Mouse (Mus musculus): ENCODE results near the gene Cox5b. TPM values are rescaled to one million over a fixed set of nuclear protein-coding genes. Genes with fewer than 3 reads are reported as not detected.
"Not testable (repeated sequence)": the region's sequence is repeated elsewhere in the genome, so short reads cannot be mapped to it uniquely, and the experiment has no call there.

The Cox5b gene
- 138 and 208 TPM in 2 replicates for total RNA-seq (2015; ENCODE audit: low replicate concordance)
- 116 and 354 TPM in 2 replicates for total RNA-seq (2017; ENCODE audit: low replicate concordance)

GRCm38 (mm10) chr1:36691271-36692155 is at the start of gene Cox5b:
Gene Cox5b, plus strand, starts transcription at chr1:36691449.
- peak; percentile 98 for ATAC-seq (replicated peaks; ENCODE audit: low FRiP score, poor library complexity, severe bottlenecking)

DNA sequence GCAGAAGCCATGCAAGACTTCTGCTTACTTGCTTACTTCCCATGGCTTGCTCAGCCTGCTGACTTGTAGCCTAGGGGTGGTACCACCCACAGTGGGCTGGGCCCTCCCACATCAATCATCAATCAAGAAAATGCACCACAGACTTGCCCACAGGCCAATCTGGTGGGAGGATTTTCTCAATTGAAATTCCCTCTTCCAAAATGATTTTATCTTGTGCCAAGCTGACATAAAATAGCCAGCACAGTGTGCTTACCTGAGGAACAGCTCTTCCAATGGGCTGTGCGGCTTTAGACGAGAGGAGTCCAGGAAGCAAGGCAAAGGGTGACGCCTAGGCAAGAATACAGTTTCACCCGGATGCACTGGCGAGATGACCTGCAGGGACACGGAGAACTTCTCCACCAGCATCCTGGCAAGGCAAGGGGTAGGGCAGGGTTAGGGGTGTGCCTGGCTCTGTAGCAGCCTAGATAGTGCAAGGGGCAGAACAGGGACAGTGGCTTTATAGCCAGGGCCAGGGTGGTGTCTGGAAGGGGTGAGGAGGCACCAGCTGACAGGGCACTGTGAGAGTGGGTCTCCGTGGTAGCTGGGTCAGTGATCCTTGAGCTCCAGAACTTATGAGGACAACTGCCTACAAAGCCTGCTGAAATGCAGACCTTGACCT is 47.2 kb upstream of the Cox5b start:
- ATAC-seq (replicated peaks; ENCODE audit: low FRiP score, poor library complexity, severe bottlenecking) = peak; percentile 63

GRCm38 (mm10) chr1:36644615-36645007 is 46.6 kb upstream of the Cox5b start:
- peak; percentile 52; the same call in 1 of the 2 replicates for ATAC-seq (replicated peaks; ENCODE audit: low FRiP score, poor library complexity, severe bottlenecking)

DNA sequence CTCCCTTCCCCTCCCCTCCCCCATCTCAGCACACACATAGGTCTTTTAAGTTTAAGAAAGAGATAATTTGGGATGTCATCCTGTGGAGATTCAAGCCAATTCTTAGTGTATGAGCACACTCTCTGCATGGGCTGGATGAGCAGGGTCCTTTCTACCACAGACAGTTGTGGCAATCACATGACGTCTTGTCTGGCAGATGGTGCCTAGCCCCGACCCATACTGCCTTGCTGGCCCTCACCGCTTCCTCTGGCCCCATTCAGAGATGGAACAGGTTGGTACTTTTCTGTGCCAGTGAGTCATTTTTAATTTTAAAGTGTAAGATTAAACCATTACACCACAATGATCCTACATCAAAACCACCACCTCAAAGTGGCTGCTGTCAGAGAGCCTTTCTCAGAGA is 45.0 kb upstream of the Cox5b start:
- no peak for ATAC-seq (replicated peaks; ENCODE audit: low FRiP score, poor library complexity, severe bottlenecking)

DNA sequence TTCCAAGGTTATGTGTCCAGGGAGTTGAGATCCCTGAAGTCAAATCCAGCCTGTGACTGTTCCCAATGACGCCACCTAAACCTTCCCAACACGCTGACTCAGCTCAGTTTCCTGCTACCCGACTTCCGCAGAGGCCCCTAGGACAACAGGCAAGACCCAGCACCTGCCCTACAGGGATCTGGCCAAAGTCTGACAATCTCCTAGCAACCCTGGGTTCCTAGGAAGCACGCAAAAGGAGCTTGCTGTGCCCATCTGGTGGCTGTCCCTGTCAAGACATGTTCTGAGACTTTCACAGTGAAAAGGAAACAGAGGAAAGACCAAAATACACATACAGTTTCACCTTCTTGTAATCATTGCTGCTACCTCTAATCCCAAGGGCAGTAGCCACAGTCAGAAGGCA is 43.6 kb upstream of the Cox5b start:
- no peak for ATAC-seq (replicated peaks; ENCODE audit: low FRiP score, poor library complexity, severe bottlenecking)

- ATAC-seq (replicated peaks; ENCODE audit: low FRiP score, poor library complexity, severe bottlenecking) = no peak
Observed at GRCm38 (mm10) chr1:36655039-36655438, 36.2 kb upstream of the Cox5b start.

GRCm38 (mm10) chr1:36656233-36656632 is 35.0 kb upstream of the Cox5b start:
- no peak for ATAC-seq (replicated peaks; ENCODE audit: low FRiP score, poor library complexity, severe bottlenecking)

GRCm38 (mm10) chr1:36657658-36658415 is 33.4 kb upstream of the Cox5b start:
- ATAC-seq (replicated peaks; ENCODE audit: low FRiP score, poor library complexity, severe bottlenecking) = no peak

- no peak for ATAC-seq (replicated peaks; ENCODE audit: low FRiP score, poor library complexity, severe bottlenecking)
Observed at GRCm38 (mm10) chr1:36658621-36659399, 32.4 kb upstream of the Cox5b start.

DNA sequence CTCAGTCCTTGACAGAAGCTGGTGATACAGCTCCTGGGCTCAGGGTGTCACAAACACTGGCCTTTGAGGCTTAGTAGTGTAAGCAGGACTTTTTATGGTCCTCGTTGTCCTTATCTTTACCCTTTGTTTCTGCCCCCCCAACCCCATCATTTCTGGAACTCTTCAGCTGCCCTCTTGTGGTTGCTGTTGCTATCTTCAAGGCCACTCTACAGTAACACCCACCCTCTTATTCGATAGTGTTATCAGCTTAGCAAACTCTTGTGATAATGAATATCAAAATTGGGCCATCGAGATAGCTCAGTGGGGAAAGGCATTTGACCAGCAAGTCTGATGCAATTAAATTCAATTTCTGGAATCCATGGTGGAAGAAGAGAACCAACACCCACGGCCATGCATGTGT is 26.8 kb upstream of the Cox5b start:
- no peak for ATAC-seq (replicated peaks; ENCODE audit: low FRiP score, poor library complexity, severe bottlenecking)

DNA sequence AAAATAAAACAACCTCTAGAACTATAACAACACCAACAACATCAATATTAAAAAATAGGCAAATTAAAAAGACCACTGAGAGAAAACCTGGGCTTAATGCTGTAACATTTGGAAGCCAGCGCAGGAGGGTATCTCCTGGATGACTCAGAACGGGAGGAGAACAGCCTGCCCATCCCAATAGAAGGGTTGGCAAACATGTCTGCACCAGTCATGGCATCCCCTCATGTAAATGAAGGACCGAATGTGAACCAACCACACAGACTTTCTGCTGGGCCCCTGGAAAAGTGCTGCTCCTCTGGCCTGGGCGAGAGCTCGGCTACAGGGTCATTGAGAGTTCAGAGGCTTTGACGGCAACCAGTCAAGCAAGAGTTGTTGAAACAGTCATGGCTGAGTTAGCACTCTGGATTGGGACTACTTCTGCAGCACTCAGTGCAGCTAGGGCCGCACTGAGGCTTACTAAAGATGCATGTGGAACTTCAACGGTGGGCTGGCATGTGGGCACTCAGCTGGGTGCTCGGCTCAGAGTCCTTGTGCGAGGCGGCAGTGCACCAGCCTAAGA is 26.0 kb upstream of the Cox5b start:
- ATAC-seq (replicated peaks; ENCODE audit: low FRiP score, poor library complexity, severe bottlenecking) = no peak

DNA sequence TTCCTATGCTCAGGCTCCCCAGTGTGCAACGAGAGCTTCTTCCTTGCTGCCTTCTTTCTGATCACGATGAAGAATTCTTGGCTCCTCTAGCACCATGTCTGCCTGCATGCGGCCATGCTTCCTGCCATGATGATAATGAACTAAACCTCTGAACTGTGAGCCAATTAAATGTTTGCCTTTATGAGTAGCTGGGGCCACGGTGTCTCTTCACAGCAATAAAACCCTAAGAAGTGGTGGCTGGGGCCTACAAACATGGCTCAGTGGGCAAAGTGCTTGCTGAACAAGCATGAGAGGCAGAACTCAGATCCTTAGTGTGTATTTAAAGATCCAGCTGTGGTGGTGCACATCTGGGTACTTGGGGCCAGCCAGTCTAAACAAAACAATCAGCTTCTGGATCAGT is 25.3 kb upstream of the Cox5b start:
- no peak for ATAC-seq (replicated peaks; ENCODE audit: low FRiP score, poor library complexity, severe bottlenecking)

- ATAC-seq (replicated peaks; ENCODE audit: low FRiP score, poor library complexity, severe bottlenecking) = not testable (repeated sequence)
Observed at GRCm38 (mm10) chr1:36668007-36668406, 23.2 kb upstream of the Cox5b start.

- no peak for ATAC-seq (replicated peaks; ENCODE audit: low FRiP score, poor library complexity, severe bottlenecking)
Observed at GRCm38 (mm10) chr1:36670256-36670655, 21.0 kb upstream of the Cox5b start.

- ATAC-seq (replicated peaks; ENCODE audit: low FRiP score, poor library complexity, severe bottlenecking) = no peak
Observed at GRCm38 (mm10) chr1:36671260-36671659, 20.0 kb upstream of the Cox5b start.

DNA sequence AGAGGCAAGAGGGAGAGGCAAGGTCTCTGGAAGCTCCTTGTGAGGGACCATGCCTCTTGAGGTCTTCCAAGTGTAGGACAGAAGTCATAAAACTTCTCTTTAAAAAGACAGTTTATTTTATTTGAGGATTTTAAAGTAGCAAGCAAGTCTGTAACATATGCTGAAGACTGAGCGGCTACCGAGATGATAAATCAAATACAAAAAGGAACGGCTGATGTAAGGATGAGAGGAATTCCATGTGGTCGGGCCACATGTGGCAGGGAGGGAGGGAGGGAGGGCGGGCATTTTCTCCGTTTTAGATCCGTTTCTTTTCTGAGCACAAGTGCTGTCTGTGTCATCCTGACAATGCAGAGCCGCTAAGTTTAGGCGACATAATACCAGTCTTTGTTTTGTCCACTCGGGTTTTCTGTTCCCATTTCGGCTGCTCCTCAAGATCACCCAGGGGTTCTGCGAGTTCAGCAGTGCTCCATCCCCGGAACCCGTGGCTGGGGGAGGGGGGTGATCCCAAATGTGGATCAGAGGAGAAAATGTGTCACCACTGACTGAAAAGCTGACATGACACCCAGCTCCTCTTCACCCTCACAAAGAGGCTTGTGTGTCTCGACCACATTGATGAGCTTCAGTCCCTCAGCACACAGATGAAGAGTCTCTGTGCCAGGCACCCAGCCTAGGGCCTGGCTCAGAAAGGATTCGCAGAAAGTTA is 18.4 kb upstream of the Cox5b start:
- no peak for ATAC-seq (replicated peaks; ENCODE audit: low FRiP score, poor library complexity, severe bottlenecking)

- no peak for ATAC-seq (replicated peaks; ENCODE audit: low FRiP score, poor library complexity, severe bottlenecking)
Observed at GRCm38 (mm10) chr1:36674936-36675335, 16.3 kb upstream of the Cox5b start.

- no peak for ATAC-seq (replicated peaks; ENCODE audit: low FRiP score, poor library complexity, severe bottlenecking)
Observed at GRCm38 (mm10) chr1:36680893-36681292, 10.4 kb upstream of the Cox5b start.
